Mouse (Mus musculus) heart, adult 2 months (tissue): Measurements from ENCODE around the gene Cyp4f16.

Source experiments
- CTCF ChIP-seq: fragments of 200-600 bp; IDR thresholded peaks from 2 replicates; pipeline ENCODE4 v1.8.1; 2022; ENCODE audit warnings: antibody characterized with exemption, mild to moderate bottlenecking, moderate library complexity
- EP300 ChIP-seq: fragments of 200-500 bp; IDR thresholded peaks from 2 replicates; pipeline ENCODE4 v1.6.1; 2011; ENCODE audit warnings: low read depth, low read length, control low read depth; ENCODE audit not compliant: insufficient read depth

DNA sequence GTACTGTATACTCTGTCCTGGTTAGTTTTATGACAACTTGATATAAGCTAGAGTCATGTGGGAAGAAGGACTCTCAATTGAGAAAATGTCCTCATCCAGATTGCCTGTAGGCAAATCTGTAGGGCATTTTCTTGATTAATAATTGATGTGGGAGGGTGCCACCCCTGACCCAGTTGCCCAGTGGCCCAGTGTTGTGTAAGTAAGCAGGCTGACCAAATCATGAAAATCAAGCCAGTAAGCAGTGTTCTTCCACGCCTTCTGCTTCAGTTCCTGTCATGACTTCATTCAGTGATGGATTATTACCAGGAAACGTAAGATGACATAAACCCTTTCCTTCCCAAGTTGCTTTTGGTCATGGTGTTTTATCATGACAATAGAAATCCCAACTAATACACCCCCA is 33.2 kb upstream of the Cyp4f16 start:
- TF ChIP-seq CTCF = no peak
- no peak for TF ChIP-seq EP300
